ENCODE assay signal across 15 mouse cellular contexts in the genomic region with DNA sequence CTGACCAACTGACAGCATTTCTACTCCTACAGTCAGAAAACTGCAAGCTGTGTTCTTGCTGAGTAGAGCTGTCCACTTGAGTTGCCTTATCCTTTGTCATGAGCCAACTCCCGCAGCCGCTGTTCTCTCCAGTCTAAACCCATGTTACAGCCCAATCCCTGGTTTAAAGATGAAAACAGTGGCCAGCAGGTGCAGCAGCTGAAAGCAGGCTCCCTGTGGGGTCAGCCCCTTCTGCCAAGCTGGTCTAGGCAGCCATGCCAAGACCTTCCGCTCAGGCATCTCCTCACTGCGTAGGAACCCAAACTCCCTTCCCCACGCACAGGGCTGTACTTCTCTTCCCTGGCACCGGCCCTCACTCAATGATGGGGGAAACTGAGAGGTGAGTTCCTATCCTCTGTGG.
A peak's percentile ranks its signal among the peaks of the same experiment; 100 is the strongest.
DNase-seq lines count a peak whose midpoint lies in the region; ATAC-seq lines count a peak whose summit lies in the region.
"Had no signal": no experiment of that assay in that cellular context is flagged by ENCODE, and none has a peak within 500 bp of the region (broad histone marks: within the 10 kb centered on the region; RNA-seq: fewer than 3 reads in every experiment).

No protein-coding gene starts in this region.

- 81% methylated on average over 6 of the region's 6 CpGs for WGBS in midbrain, embryonic 15.5 days
- 82% methylated on average over 6 of the region's 6 CpGs for WGBS in midbrain, embryonic 13.5 days
- 87% methylated on average over 6 of the region's 6 CpGs for WGBS in forebrain, embryonic 13.5 days

- 0 out of 2 replicates have a peak, but pooled peaks have one; percentile 22 for ATAC-seq in midbrain, embryonic 15.5 days (replicated peaks)
- ATAC-seq in midbrain, embryonic 13.5 days: no peak; the same call in 1 of the 2 replicates
- no peak for ATAC-seq in forebrain, embryonic 13.5 days

- H3K9me3 ChIP-seq in midbrain, embryonic 15.5 days: no peaks in the 10 kb centered on the region
- no peaks in the 10 kb centered on the region for H3K9me3 ChIP-seq in midbrain, embryonic 13.5 days
- H3K9me3 ChIP-seq in forebrain, embryonic 13.5 days (replicated peaks): no peaks in the 10 kb centered on the region
- H3K9me3 ChIP-seq: embryonic facial prominence, embryonic 15.5 days; limb, embryonic 12.5 days; liver, embryonic 15.5 days had no signal

- H3K9ac ChIP-seq in midbrain, embryonic 15.5 days: no peak overlapping the region
- no peak overlapping the region for H3K9ac ChIP-seq in midbrain, embryonic 13.5 days (replicated peaks)
- no peak overlapping the region for H3K9ac ChIP-seq in forebrain, embryonic 13.5 days
- H3K9ac ChIP-seq: embryonic facial prominence, embryonic 15.5 days; limb, embryonic 12.5 days; liver, embryonic 15.5 days had no signal

- H3K4me2 ChIP-seq in midbrain, embryonic 15.5 days: no peak overlapping the region
- H3K4me2 ChIP-seq in midbrain, embryonic 13.5 days (replicated peaks): no peak overlapping the region
- H3K4me2 ChIP-seq in forebrain, embryonic 13.5 days: no peak overlapping the region
- H3K4me2 ChIP-seq: embryonic facial prominence, embryonic 15.5 days; limb, embryonic 12.5 days; liver, embryonic 15.5 days had no signal

- H3K4me1 ChIP-seq in midbrain, embryonic 15.5 days: peaks cover 12% of the 10 kb centered on the region; the same call in 1 of the 2 replicates
- H3K4me1 ChIP-seq in midbrain, embryonic 13.5 days (replicated peaks): peaks cover 18% of the 10 kb centered on the region
- H3K4me1 ChIP-seq in forebrain, embryonic 13.5 days: peaks cover 23% of the 10 kb centered on the region
- H3K4me1 ChIP-seq: liver, embryonic 15.5 days had no signal

- H3K27ac ChIP-seq in midbrain, embryonic 15.5 days: no peak overlapping the region
- H3K27ac ChIP-seq in midbrain, embryonic 13.5 days: no peak overlapping the region
- peak overlapping the region; percentile 49 for H3K27ac ChIP-seq in forebrain, embryonic 13.5 days
- H3K27ac ChIP-seq: heart, adult 2 months; limb, embryonic 12.5 days; liver, embryonic 15.5 days had no signal

- H3K4me3 ChIP-seq in midbrain, embryonic 15.5 days: no peak overlapping the region
- H3K4me3 ChIP-seq in midbrain, embryonic 13.5 days (replicated peaks): no peak overlapping the region
- no peak overlapping the region for H3K4me3 ChIP-seq in forebrain, embryonic 13.5 days
- H3K4me3 ChIP-seq: embryonic facial prominence, embryonic 15.5 days; heart, adult 2 months; limb, embryonic 12.5 days; liver, embryonic 15.5 days had no signal

- no peaks in the 10 kb centered on the region for H3K27me3 ChIP-seq in midbrain, embryonic 15.5 days (replicated peaks)
- no peaks in the 10 kb centered on the region for H3K27me3 ChIP-seq in midbrain, embryonic 13.5 days
- no peaks in the 10 kb centered on the region; the same call in 1 of the 2 replicates for H3K27me3 ChIP-seq in forebrain, embryonic 13.5 days
- H3K27me3 ChIP-seq: embryonic facial prominence, embryonic 15.5 days had no signal

- DNase-seq in cerebellum, adult 8-10 months: peak; percentile 67
- DNase-seq in right cerebral cortex, postnatal 4 days: no peak
- no peak for DNase-seq in kidney, postnatal 25 days
- no peak for DNase-seq in gastrocnemius, adult 8-10 months (ENCODE audit: low spot score in 2 of 2)
- DNase-seq: adrenal gland, postnatal 25 days; heart, adult 2 months; kidney, adult 11 months; kidney, postnatal 4 days; lung, postnatal 14 days had no signal

- H3K36me3 ChIP-seq in midbrain, embryonic 15.5 days (replicated peaks): no peaks in the 10 kb centered on the region
- no peaks in the 10 kb centered on the region for H3K36me3 ChIP-seq in midbrain, embryonic 13.5 days
- H3K36me3 ChIP-seq in forebrain, embryonic 13.5 days (ENCODE audit: poor library complexity, severe bottlenecking): no peaks in the 10 kb centered on the region
- H3K36me3 ChIP-seq: embryonic facial prominence, embryonic 15.5 days; limb, embryonic 12.5 days; liver, embryonic 15.5 days had no signal
